Mouse (Mus musculus) midbrain, embryonic 12.5 days (tissue): ENCODE measurements around the gene Exoc7. TPM values are rescaled to one million over a fixed set of nuclear protein-coding genes. Genes with fewer than 3 reads are reported as not detected.

Experiments used
- ATAC-seq: fragments of 200-750 bp; cut with Nextera tagmentation; 2 replicates; pipeline ENCODE4 v1.8.0; 2017; ENCODE audit warnings: low read depth, moderate TSS enrichment, moderate library complexity; ENCODE audit not compliant: low FRiP score
- H3K27ac ChIP-seq: fragments of 300-500 bp; sonication (generic); replicated peaks from 2 replicates; pipeline ENCODE4 v1.5.1; 2016; ENCODE audit warnings: mild to moderate bottlenecking
- H3K27me3 ChIP-seq: fragments of 300-500 bp; sonication (generic); 2 replicates; pipeline ENCODE4 v1.6.1; 2016; ENCODE audit warnings: mild to moderate bottlenecking
- H3K36me3 ChIP-seq: fragments of 300-500 bp; sonication (generic); 2 replicates; pipeline ENCODE4 v1.6.1; 2016
- H3K4me1 ChIP-seq: fragments of 300-500 bp; sonication (generic); 2 replicates; pipeline ENCODE4 v1.6.1; 2016
- H3K4me2 ChIP-seq: fragments of 300-500 bp; sonication (generic); replicated peaks from 2 replicates; pipeline ENCODE4 v1.6.1; 2016; ENCODE audit warnings: mild to moderate bottlenecking, moderate library complexity
- H3K4me3 ChIP-seq: fragments of 300-500 bp; sonication (generic); 2 replicates; pipeline ENCODE4 v1.5.1; 2016; ENCODE audit warnings: mild to moderate bottlenecking
- H3K9ac ChIP-seq: fragments of 300-500 bp; sonication (generic); replicated peaks from 2 replicates; pipeline ENCODE4 v1.6.1; 2016; ENCODE audit warnings: mild to moderate bottlenecking, moderate library complexity
- H3K9me3 ChIP-seq: fragments of 300-500 bp; sonication (generic); 2 replicates; pipeline ENCODE4 v1.6.1; 2016; ENCODE audit warnings: mild to moderate bottlenecking
- WGBS: fragments of 180-500 bp; shearing (Covaris S2); methylation state at CpG from one replicate; pipeline ENCODE4 v1.1.7; 2016; 5-methylcytosine and 5-hydroxymethylcytosine counted together
- polyA plus RNA-seq: library from polyadenylated mRNA; unstranded; fragments of >200 nt; fragmentation: Nextera tagmentation; extraction: Ambion mirVana; gene quantifications from 2 replicates; pipeline ENCODE4 v1.2.1, GENCODE M21; 2016

Gene Exoc7
- polyA plus RNA-seq, 1 experiment from 2014 or later = 83.5 TPM

GRCm38 (mm10) chr11:116253076-116253600 lies 53.9 kb downstream of the Exoc7 start:
- Histone ChIP-seq H3K9ac (no peak overlapping the region), H3K4me2 (no peak overlapping the region), H3K27me3 (no peaks in the 10 kb centered on the region), H3K36me3 (peaks cover 93% of the 10 kb centered on the region), H3K4me3 (no peak overlapping the region), H3K9me3 (no peaks in the 10 kb centered on the region), H3K27ac (no peak overlapping the region), H3K4me1 (no peaks in the 10 kb centered on the region)
- WGBS = 82% methylated on average over 3 of the region's 3 CpGs
- ATAC-seq = no peak

DNA sequence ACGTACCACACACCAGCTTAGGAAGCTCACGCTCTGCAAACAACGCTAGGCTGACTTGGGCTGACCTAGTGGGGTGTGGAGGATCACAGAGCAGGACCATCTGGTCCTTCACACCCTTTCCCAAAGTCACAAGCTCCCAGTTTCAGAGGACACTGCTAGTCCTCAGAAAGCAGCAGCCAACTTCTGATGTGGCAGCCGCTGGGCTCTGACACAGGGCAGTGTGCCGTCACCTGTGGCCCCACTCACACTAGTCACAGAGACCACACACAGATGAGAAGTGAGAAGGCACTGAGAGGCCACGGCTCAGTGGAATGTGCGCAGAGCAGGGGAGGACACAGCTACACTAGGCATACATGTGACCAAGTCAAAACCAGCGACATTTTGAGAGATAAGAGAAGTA lies 56.1 kb downstream of the Exoc7 start:
- Histone ChIP-seq H3K9me3 (no peaks in the 10 kb centered on the region), H3K36me3 (peaks cover 95% of the 10 kb centered on the region), H3K4me2 (no peak overlapping the region), H3K27me3 (no peaks in the 10 kb centered on the region), H3K4me3 (no peak overlapping the region), H3K27ac (no peak overlapping the region), H3K9ac (no peak overlapping the region), H3K4me1 (no peaks in the 10 kb centered on the region)
- no peak for ATAC-seq
- 94% methylated on average over 8 of the region's 8 CpGs for WGBS

DNA sequence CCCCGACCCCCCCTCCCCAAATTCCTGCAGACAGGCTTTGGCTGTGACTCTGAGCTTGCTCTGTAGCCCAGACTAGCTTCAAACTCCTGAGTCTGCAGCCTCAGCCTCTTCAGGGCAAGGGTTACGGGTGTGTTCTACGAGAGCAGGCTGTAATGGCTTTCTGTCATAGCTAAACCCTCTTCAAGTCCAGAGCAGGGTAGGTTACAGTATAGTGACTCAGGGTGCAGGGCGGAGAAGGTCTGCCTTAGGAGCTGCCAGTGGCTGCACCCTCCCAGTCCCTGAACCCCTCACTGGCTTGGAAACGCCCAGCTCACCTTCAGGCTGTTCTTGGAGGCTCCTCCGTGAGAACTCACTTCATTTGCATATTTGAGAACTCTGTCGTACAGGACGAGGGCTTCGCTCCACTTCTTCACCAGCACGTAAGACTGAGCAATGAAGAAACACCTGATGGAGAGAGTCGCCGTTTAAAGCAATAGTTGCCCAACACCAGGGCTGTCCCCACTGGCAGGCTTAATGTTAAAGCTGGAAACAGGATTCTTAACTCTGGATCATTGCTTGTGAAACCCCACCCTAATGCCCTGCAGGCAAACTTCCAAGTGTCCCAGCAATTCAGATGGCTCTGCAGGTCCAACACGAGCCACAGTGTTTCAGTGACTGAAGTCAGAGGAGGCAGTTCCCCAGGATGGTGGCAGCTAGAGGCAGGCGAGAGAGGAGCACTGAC lies 59.4 kb downstream of the Exoc7 start:
- H3K4me3 ChIP-seq = no peak overlapping the region
- H3K9me3 ChIP-seq = no peaks in the 10 kb centered on the region
- H3K4me2 ChIP-seq = no peak overlapping the region
- H3K4me1 ChIP-seq = no peaks in the 10 kb centered on the region
- H3K27me3 ChIP-seq = no peaks in the 10 kb centered on the region
- WGBS = 88% methylated on average over 14 of the region's 14 CpGs
- ATAC-seq = no peak
- peaks cover 94% of the 10 kb centered on the region for H3K36me3 ChIP-seq
- H3K27ac ChIP-seq = no peak overlapping the region
- H3K9ac ChIP-seq = no peak overlapping the region

DNA sequence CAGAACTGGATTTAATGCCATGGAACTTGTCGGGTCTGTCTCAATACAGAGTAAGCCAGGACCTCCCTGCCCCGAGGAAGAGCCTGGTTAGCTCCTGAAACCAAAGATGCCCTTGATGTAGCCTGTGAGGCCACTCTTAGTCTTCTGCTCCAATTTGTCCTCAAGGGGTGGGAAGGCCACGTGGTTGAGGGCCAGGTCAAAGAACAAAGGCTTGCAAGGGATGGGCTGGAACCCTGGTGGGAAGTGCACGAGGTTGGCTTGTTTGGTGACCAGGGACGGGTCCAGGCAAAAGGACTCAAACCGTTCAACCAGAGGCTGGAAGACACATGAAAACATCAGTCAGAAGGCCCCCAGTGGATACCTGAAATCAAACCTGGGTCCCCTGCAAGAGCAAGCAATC lies 61.4 kb downstream of the Exoc7 start:
- Histone ChIP-seq H3K36me3 (peaks cover 74% of the 10 kb centered on the region), H3K27me3 (no peaks in the 10 kb centered on the region), H3K27ac (no peak overlapping the region), H3K9ac (no peak overlapping the region), H3K9me3 (no peaks in the 10 kb centered on the region), H3K4me2 (no peak overlapping the region), H3K4me3 (no peak overlapping the region), H3K4me1 (peaks cover 6% of the 10 kb centered on the region; the same call in 1 of the 2 replicates)
- ATAC-seq = no peak
- WGBS = 77% methylated on average over 6 of the region's 6 CpGs

DNA sequence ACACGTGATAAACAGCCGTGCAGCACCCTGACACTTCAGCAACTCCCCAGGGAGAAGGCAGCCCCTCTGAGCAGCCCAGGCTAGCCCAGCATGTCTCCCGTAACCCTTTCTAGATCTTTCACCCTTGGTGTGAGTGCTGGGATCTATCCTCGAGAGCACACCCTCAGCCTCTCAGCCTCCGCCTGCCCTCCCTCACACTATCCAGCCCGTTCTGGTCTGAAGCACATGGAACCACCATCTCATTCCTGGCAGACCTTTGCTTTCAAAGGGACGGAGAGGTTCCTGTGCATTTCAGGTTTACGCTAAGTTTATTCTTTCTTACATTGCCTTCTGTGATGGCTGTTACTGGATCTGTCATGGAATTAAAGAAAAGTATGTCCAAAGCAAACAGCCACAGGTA lies 62.5 kb downstream of the Exoc7 start:
- Histone ChIP-seq H3K27ac (no peak overlapping the region), H3K9ac (no peak overlapping the region), H3K9me3 (no peaks in the 10 kb centered on the region), H3K27me3 (no peaks in the 10 kb centered on the region), H3K36me3 (peaks cover 64% of the 10 kb centered on the region), H3K4me1 (peaks cover 10% of the 10 kb centered on the region; the same call in 1 of the 2 replicates), H3K4me3 (no peak overlapping the region), H3K4me2 (no peak overlapping the region)
- no peak for ATAC-seq
- WGBS = 93% methylated on average over 8 of the region's 8 CpGs

GRCm38 (mm10) chr11:116241744-116242235 lies 65.2 kb downstream of the Exoc7 start:
- Histone ChIP-seq H3K9ac (no peak overlapping the region), H3K27ac (no peak overlapping the region), H3K36me3 (peaks cover 36% of the 10 kb centered on the region), H3K27me3 (peaks cover 21% of the 10 kb centered on the region), H3K4me2 (no peak overlapping the region), H3K4me1 (peaks cover 18% of the 10 kb centered on the region; the same call in 1 of the 2 replicates), H3K4me3 (no peak overlapping the region), H3K9me3 (no peaks in the 10 kb centered on the region)
- no peak for ATAC-seq
- 51% methylated on average over 12 of the region's 12 CpGs for WGBS

- Histone ChIP-seq H3K36me3 (peaks cover 16% of the 10 kb centered on the region), H3K27ac (no peak overlapping the region; the same call in 1 of the 2 replicates), H3K4me1 (peaks cover 18% of the 10 kb centered on the region; the same call in 1 of the 2 replicates), H3K27me3 (peaks cover 30% of the 10 kb centered on the region), H3K4me3 (no peak overlapping the region), H3K9me3 (no peaks in the 10 kb centered on the region), H3K4me2 (no peak overlapping the region), H3K9ac (no peak overlapping the region)
- WGBS = 12% methylated on average over 7 of the region's 7 CpGs
- no peak for ATAC-seq
These were observed 67.2 kb downstream of the Exoc7 start for GRCm38 (mm10) chr11:116239797-116240196.

Other genes starting within 250 kb of the Exoc7 start
- 0.92 and 1.3 TPM in 2 replicates for gene Unc13d, start 229.3 kb downstream of the Exoc7 start, polyA plus RNA-seq
- gene Wbp2, start 220.2 kb downstream of the Exoc7 start, polyA plus RNA-seq = 92.4 and 102 TPM in 2 replicates
- 4.0 and 4.7 TPM in 2 replicates for gene Trim47, start 180.0 kb downstream of the Exoc7 start, polyA plus RNA-seq
- 1.3 and 1.7 TPM in 2 replicates for gene Trim65, start 176.1 kb downstream of the Exoc7 start, polyA plus RNA-seq
- 82.3 and 84.4 TPM in 2 replicates for gene Mrpl38, start 168.4 kb downstream of the Exoc7 start, polyA plus RNA-seq
- gene Fbf1, start 139.1 kb downstream of the Exoc7 start, polyA plus RNA-seq = 80.2 and 85.9 TPM in 2 replicates
- 50.4 and 60.0 TPM in 2 replicates for gene Ten1, start 108.4 kb downstream of the Exoc7 start, polyA plus RNA-seq
- gene Acox1, start 108.2 kb downstream of the Exoc7 start, polyA plus RNA-seq = 37.9 and 42.6 TPM in 2 replicates
- 0.75 and 1.1 TPM in 2 replicates for gene Evpl, start 69.2 kb downstream of the Exoc7 start, polyA plus RNA-seq
- gene Srp68, start 33.0 kb downstream of the Exoc7 start, polyA plus RNA-seq = 84.2 and 85.6 TPM in 2 replicates
- gene Galr2, start 26.3 kb downstream of the Exoc7 start, polyA plus RNA-seq = 0.21 and 0.24 TPM in 2 replicates
- gene Foxj1, start 28.2 kb upstream of the Exoc7 start, polyA plus RNA-seq = 9.8 and 10.5 TPM in 2 replicates
- gene Rnf157, start 105.8 kb upstream of the Exoc7 start, polyA plus RNA-seq = 35.7 and 37.8 TPM in 2 replicates
- gene Ubald2, start 126.9 kb upstream of the Exoc7 start, polyA plus RNA-seq = 47.7 and 52.5 TPM in 2 replicates
- not detected in 2 replicates for gene Qrich2, start 159.0 kb upstream of the Exoc7 start, polyA plus RNA-seq
- gene Prpsap1, start 187.0 kb upstream of the Exoc7 start, polyA plus RNA-seq = 175 and 183 TPM in 2 replicates
- 4.6 and 7.1 TPM in 2 replicates for gene Sphk1, start 223.7 kb upstream of the Exoc7 start, polyA plus RNA-seq